Mouse (Mus musculus): ENCODE measurements around the gene Tmem87a.

DNA sequence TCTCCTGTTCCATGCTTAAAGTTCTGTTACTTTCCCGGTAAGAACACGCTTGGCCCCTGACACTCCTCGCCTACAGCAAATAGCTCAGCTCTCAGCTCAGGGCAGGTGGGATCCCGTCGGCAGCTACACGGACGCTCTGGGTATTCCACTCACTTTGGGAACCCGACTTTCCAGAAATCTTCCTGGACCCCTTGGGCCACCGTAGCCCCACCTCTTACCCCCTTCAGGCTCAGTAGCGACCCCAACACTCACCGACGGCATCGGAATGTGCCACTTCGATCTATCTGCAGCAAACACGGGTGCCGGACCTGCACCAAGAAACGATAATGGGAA lies 294 bp downstream of the Tmem87a start, which contains the start of gene Ganc:
- TF ChIP-seq E2F4 (IDR thresholded peaks at IDR 0.05; ENCODE audit: borderline replicate concordance, low read depth, low read length) (no peak), POLR2A (IDR thresholded peaks at IDR 0.05; ENCODE audit: control insufficient read depth in 1 of 2, insufficient read depth in 1 of 2, low read depth in 1 of 2, low read length in 2 of 2, poor library complexity in 1 of 2) (no peak)

Measured in MEL (cell line).